Mouse (Mus musculus) frontal cortex, postnatal 25 days (tissue): Measurements from ENCODE around the gene Gm11214.

Experiments
- DNase-seq, 2 experiments: peaks; one replicate each; pipeline ENCODE4 v3.0.0; 2022; ENCODE audit warnings: low spot score in 2 of 2

Gene Gm11214

GRCm38 (mm10) chr4:63663279-63663678, at the start of gene Gm11214:
Gm11214 (minus strand) TSS chr4:63663379.
- no peak for DNase-seq

GRCm38 (mm10) chr4:63711886-63712285, 48.7 kb upstream of the Gm11214 start:
- no peak for DNase-seq

GRCm38 (mm10) chr4:63710431-63711220, 47.4 kb upstream of the Gm11214 start:
- no peak for DNase-seq

GRCm38 (mm10) chr4:63706279-63706971, 43.2 kb upstream of the Gm11214 start:
- no peak for DNase-seq

- DNase-seq: no peak
Observed at GRCm38 (mm10) chr4:63704232-63704631, 41.1 kb upstream of the Gm11214 start.

GRCm38 (mm10) chr4:63703686-63704085, 40.5 kb upstream of the Gm11214 start:
- DNase-seq: no peak

GRCm38 (mm10) chr4:63702006-63702704, 39.0 kb upstream of the Gm11214 start:
- DNase-seq: no peak

- no peak for DNase-seq
Observed at GRCm38 (mm10) chr4:63699749-63700148, 36.6 kb upstream of the Gm11214 start.

GRCm38 (mm10) chr4:63696921-63697320, 33.7 kb upstream of the Gm11214 start:
- no peak for DNase-seq

- no peak for DNase-seq
Observed at GRCm38 (mm10) chr4:63692351-63692750, 29.2 kb upstream of the Gm11214 start.

- no peak for DNase-seq
Observed at GRCm38 (mm10) chr4:63687429-63687828, 24.2 kb upstream of the Gm11214 start.

GRCm38 (mm10) chr4:63686157-63686556, 23.0 kb upstream of the Gm11214 start:
- peak in 1 of 2 experiments; percentile 9 for DNase-seq

GRCm38 (mm10) chr4:63685253-63685525, 22.0 kb upstream of the Gm11214 start:
- no peak for DNase-seq

- DNase-seq: no peak
Observed at GRCm38 (mm10) chr4:63684412-63685252, 21.5 kb upstream of the Gm11214 start.

- no peak for DNase-seq
Observed at GRCm38 (mm10) chr4:63683716-63684115, 20.5 kb upstream of the Gm11214 start.

GRCm38 (mm10) chr4:63683056-63683455, 19.9 kb upstream of the Gm11214 start:
- no peak for DNase-seq

GRCm38 (mm10) chr4:63682441-63682840, 19.3 kb upstream of the Gm11214 start:
- no peak for DNase-seq

GRCm38 (mm10) chr4:63681557-63681956, 18.4 kb upstream of the Gm11214 start:
- no peak for DNase-seq

- no peak for DNase-seq
Observed at GRCm38 (mm10) chr4:63675128-63675527, 11.9 kb upstream of the Gm11214 start.

- peak in 1 of 2 experiments; percentile 22 for DNase-seq
Observed at GRCm38 (mm10) chr4:63668255-63668654, 5.1 kb upstream of the Gm11214 start.

- no peak for DNase-seq
Observed at GRCm38 (mm10) chr4:63665738-63666137, 2.6 kb upstream of the Gm11214 start.

GRCm38 (mm10) chr4:63661857-63662256, 1.3 kb downstream of the Gm11214 start:
- DNase-seq: no peak
